Mouse (Mus musculus): ENCODE results near the gene Serhl. TPM values are rescaled to one million over a fixed set of nuclear protein-coding genes. Genes with fewer than 3 reads are reported as not detected.
A peak's percentile ranks its signal among the peaks of the same experiment; 100 is the strongest.

The Serhl gene
- total and polyA plus RNA-seq, 3 experiments, result 52.0 to 123 (median 59.5) TPM

DNA sequence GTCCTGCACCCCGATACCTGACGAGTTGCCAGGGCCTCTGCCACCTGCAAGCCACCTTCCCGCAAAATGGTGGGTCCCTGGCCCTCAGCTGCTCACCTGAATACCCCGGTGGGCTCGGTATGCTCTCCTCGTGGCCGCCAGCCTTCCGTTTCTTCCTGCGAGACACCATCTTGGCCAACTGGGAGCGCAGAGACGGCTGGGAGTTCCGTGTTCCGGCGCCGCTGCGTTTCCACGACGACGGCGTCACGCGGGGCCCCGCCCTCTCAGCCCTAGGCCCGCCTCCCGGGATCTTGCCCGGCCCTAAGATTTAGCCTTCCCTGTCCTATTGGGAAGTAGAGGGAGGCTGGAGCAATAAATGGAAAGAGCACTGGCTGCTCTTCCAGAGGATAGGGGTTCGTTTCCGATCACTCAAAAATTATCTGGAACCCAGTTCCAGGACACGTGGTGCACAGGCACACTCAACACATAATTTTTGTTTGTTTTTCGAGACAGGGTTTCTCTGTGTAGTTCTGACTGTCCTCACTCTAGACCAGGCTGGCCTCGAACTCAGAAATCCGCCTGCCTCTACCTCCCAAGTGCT, 33.4 kb downstream of the Serhl start, which contains the start of gene Rrp7a:
TSS of gene Rrp7a (minus strand) at position 236 of the 580 bp plus-strand sequence.
- peaks cover 48 to 68% of the 10 kb centered on the region in 2 experiments for H3K36me3 ChIP-seq (replicated peaks in 1 of 2; ENCODE audit: control insufficient read depth in 1 of 2, insufficient read depth in 1 of 2, low read length in 1 of 2)
- H3K9me3 ChIP-seq (replicated peaks; ENCODE audit: low read length), result no peaks in the 10 kb centered on the region
- DNase-seq (ENCODE audit: extremely low read depth), result peak; percentile 80
- H3K4me3 ChIP-seq (replicated peaks in 1 of 3; ENCODE audit: low read depth in 2 of 3, low read length in 2 of 3, poor library complexity in 1 of 3), result peak within 1 kb of the TSS; percentile 90 to 96 (median 92)
- peak within 1 kb of the TSS; percentile 84 for H3K27ac ChIP-seq (ENCODE audit: insufficient read depth, low read depth)
- no peak for TF ChIP-seq IRF4 (IDR thresholded peaks at IDR 0.05; ENCODE audit: low read depth, low read length)
- no peak; the same call in 1 of the 2 replicates for TF ChIP-seq MAX (IDR thresholded peaks at IDR 0.05; ENCODE audit: low read length)
- no peak for TF ChIP-seq MEF2A (IDR thresholded peaks at IDR 0.05; ENCODE audit: borderline replicate concordance, low read depth, low read length)
- TF ChIP-seq POLR2AphosphoS2 (IDR thresholded peaks at IDR 0.05; ENCODE audit: low read depth, low read length), result peak; percentile 62; the same call in 1 of the 2 replicates
- peak; percentile 79 for TF ChIP-seq NELFE (IDR thresholded peaks at IDR 0.05; ENCODE audit: low read depth, low read length)
- peak; percentile 91 for TF ChIP-seq MXI1 (IDR thresholded peaks at IDR 0.05; ENCODE audit: low read depth, low read length)
- no peak for TF ChIP-seq GABPA (IDR thresholded peaks at IDR 0.05; ENCODE audit: insufficient replicate concordance, low read depth, low read length)
- TF ChIP-seq HCFC1 (IDR thresholded peaks at IDR 0.05; ENCODE audit: low read depth, low read length), result peak; percentile 80
- peak; percentile 81 for TF ChIP-seq TCF12 (IDR thresholded peaks at IDR 0.05; ENCODE audit: low read depth, low read length)
- TF ChIP-seq NRF1 (IDR thresholded peaks at IDR 0.05; ENCODE audit: low read depth, low read length), result no peak
- peak; percentile 50; the same call in 1 of the 2 replicates for TF ChIP-seq ZMIZ1 (IDR thresholded peaks at IDR 0.05; ENCODE audit: low read depth, low read length)
- TF ChIP-seq USF2 (conservative IDR thresholded peaks at IDR 0.05; ENCODE audit: low read depth, low read length), result no peak
- peak; percentile 48; the same call in 1 of the 2 replicates for TF ChIP-seq USF1 (IDR thresholded peaks at IDR 0.05; ENCODE audit: low read depth, low read length)
- TF ChIP-seq UBTF (IDR thresholded peaks at IDR 0.05; ENCODE audit: low read depth, low read length), result no peak
- no peak for TF ChIP-seq ZC3H11A (IDR thresholded peaks at IDR 0.05; ENCODE audit: low read depth, low read length)
- TF ChIP-seq ELF1 (IDR thresholded peaks at IDR 0.05; ENCODE audit: low read depth, low read length), result peak; percentile 96
- peak; percentile 45; the same call in 1 of the 2 replicates for TF ChIP-seq MYC (IDR thresholded peaks at IDR 0.05; ENCODE audit: low read depth, low read length)
- 0 out of 2 replicates have a peak, but pooled peaks have one; percentile 27 for TF ChIP-seq KAT2A (IDR thresholded peaks at IDR 0.05; ENCODE audit: insufficient replicate concordance, low read length)
- peak; percentile 98 for TF ChIP-seq SIN3A (IDR thresholded peaks at IDR 0.05; ENCODE audit: low read length)
- TF ChIP-seq RAD21 (IDR thresholded peaks at IDR 0.05; ENCODE audit: low read depth, low read length), result no peak
- peak; percentile 57; the same call in 1 of the 2 replicates for TF ChIP-seq TBP (conservative IDR thresholded peaks at IDR 0.05; ENCODE audit: low read depth, low read length)
- TF ChIP-seq POLR2A (IDR thresholded peaks at IDR 0.05; ENCODE audit: low read depth, low read length), result peak; percentile 90
- H3K9ac ChIP-seq (ENCODE audit: insufficient read depth, low read depth), result peak within 1 kb of the TSS; percentile 85
- no peaks in the 10 kb centered on the region for H3K27me3 ChIP-seq (replicated peaks)
- H3K4me1 ChIP-seq (ENCODE audit: control insufficient read depth in 1 of 2, insufficient read depth in 2 of 2), result peaks cover 0 to 12% of the 10 kb centered on the region in 2 experiments; a peak in 2 of 4 replicates
- peaks cover 28% of the 10 kb centered on the region for H3K79me2 ChIP-seq (replicated peaks; ENCODE audit: control insufficient read depth, extremely low read depth, insufficient read depth, poor library complexity, severe bottlenecking)
- H3K4me2 ChIP-seq (ENCODE audit: insufficient read depth, low read depth, poor library complexity, severe bottlenecking), result peak within 1 kb of the TSS; percentile 52; the same call in 1 of the 2 replicates
- in situ Hi-C loops (cut with MboI; ENCODE audit: low pct_ligation_motif_present, low pct_unique_long_range_greater_than_20kb, low sequenced_read_pairs) (no loop called here), dilution Hi-C loops (cut with MboI; ENCODE audit: extremely low pct_ligation_motif_present, extremely low pct_unique_long_range_greater_than_20kb, low sequenced_read_pairs) (no loop called here)

All from CH12.LX (cell line).